Mouse (Mus musculus) c-Kit-negative CD71-positive TER-119-positive erythroid progenitor cells, embryonic 14.5 days (primary cell): ENCODE measurements around the gene Tedc1.
"Not testable (repeated sequence)": the region's sequence is repeated elsewhere in the genome, so short reads cannot be mapped to it uniquely, and the experiment has no call there.

Experiments
- DNase-seq: peaks from one replicate; pipeline ENCODE4 v3.0.0-alpha.2; 2013; ENCODE audit warnings: low read depth, low spot score

Gene Tedc1

DNA sequence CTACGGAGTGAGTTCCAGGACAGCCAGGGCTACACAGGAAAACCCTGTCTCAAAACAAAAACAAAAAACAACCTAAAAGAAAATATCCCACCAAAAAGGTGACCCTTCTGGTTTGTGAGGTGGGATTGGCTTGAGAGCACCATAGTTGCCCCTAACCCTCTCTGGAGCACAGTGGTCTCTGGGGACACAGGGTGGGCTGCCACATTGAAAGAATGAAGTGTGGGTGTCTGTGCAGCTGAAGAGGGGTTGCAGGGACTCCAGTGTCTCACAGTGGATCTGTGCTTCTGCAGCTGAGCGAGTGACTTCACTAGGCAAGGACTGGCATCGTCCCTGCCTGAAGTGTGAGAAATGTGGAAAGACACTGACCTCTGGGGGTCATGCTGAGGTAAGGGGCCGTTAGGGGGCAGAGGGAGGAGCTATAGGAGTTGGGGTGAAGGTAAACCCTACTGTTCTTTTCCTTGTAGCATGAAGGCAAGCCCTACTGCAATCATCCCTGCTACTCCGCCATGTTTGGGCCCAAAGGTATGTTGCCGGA lies 3.2 kb upstream of the Tedc1 start:
- DNase-seq = no peak

DNA sequence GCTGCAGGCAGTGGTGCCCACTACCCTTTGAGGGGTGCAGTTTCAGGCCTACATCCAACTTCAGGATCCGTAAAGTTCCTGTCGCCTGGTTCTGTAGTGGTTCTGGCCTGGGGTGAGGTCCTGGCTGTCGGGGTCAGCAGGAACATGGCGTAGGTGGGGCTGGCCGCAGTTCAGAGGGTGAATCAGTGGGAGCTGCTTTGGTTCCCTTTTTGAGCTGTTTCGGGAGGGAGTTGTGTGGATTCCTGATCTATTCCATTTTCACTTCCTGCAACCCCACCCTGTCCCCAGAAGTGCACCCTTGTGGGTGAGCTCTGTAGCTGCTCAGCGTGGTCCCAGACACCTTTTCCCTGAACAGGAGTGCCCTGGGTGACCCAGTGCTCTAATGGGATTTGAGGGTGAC lies 2.2 kb upstream of the Tedc1 start:
- DNase-seq = no peak

DNA sequence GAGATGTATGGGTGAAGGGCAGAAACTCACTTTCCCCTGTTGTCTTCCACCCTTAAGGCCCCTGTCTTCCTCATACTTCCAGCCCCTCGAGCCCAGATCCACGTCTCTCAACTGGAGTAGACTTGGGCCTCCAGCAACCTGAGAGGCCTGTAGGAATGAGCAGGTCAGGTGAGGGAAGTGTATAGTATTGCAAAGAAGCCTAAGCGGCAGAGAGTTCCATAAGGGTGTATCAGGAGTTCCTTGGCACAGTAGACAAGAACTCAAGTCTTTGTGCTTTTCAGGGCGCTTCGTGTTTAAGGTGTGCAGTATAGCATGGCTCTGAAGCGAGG lies 1.5 kb upstream of the Tedc1 start:
- no peak for DNase-seq

DNA sequence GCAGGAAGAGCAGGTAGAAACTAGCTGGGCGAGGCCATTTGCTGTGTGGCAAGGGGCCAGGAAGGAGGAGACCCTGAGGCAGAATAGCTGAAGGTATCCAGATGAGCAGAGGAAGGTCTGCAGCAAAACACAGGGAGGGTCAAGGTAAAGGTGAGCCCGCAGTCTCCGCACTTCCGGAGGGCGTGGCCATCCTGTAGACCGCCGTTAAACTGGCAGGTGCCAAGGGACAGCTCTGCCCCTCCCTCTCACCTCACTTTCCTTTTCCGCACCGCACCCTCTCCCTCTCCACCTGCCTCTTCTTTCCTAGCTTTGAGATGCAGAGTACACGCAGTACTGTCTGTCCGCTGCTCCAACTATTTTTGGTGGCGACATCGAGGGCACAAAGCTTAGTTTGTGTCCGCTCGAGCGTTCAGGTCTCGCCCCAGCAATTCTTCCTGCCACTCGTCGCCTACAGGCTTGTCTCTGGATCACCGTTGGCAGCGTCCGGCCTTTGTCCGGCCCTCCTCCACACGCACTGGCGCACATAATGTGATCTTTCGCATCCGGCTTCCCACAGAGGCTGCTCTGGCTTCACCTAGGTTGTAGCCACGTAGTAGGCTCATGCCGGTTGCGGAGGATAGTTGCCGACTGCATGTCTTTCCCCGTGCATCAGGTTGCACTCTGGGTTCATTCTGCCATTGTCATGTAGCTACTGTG lies 997 bp upstream of the Tedc1 start:
- DNase-seq = no peak

DNA sequence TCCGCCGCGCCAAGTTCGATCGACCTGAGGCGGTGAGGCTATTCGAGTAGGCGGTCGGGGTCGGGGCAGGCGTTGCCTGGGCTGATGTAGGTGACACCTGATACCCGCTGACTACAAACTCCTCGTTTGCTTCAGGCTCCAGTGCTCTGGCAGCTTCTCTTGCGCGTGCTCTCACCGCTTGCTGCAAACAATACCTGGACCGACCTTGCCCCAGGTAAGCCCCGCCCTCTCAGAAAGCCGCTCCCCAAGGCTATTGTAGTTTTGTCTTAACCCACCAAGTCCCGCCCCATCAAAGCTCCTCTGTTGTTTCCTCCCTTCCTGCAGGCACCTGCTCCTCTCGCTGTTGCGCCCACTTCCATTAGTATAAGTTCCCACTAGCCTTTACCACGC lies 314 bp downstream of the Tedc1 start:
- no peak for DNase-seq

DNA sequence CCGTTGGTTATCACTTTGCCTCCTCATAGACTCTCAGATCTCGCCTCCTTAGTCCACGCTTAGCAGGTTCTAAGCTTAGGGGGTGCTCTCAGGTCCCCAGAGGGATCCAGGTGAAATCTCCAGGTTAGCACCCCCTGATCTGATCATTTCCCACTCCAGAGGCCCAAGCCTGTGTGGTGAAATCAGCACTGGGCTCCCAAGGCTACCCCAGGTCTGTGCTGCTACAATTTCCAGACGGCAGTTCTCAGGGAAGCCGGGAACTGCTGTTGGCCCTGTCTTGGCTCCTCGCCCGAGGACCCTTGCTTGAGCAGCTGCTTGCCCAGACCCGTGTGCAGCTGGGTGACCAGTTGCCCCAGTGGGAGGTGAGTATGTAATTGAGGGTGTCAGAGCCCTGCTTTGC lies 781 bp downstream of the Tedc1 start:
- no peak for DNase-seq

DNA sequence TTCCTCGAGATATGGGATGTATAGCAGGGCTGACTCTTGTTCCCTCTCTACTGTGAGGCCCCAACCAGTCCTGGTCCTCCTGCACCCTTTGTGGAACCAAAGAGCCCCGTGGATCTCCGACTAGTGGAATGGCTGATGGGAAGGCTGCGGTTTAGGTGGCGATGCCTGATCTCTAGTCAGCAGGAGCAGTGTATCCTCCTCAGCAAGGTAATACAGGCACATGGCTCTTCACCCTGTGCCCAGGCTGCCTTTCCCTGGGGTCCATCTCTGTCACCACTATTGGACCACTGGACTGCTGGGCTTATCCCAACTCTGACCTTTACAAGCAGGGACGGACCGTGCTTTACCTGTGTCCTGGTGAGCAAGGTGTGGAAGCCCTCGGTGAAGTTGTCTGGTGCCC lies 1.3 kb downstream of the Tedc1 start:
- no peak for DNase-seq

DNA sequence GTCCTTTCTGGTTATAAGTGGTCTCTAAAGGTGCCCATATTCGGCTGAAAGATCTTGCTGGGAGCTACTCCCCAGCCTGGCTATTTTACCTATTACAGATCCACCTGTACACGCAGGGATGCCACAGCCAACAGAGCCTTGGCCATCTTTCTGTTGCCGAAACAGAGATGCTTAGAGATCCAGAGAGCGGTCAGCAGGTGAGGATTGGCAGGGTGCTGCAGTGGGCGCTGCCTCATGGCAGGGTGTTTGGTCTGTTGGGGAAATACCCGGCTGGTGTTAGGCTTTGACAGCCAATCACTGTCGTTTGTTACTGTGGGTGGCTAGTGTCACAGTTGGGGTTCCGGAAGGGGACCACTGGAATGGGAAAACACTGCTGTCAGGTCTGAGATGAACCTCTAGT lies 1.8 kb downstream of the Tedc1 start:
- no peak for DNase-seq

DNA sequence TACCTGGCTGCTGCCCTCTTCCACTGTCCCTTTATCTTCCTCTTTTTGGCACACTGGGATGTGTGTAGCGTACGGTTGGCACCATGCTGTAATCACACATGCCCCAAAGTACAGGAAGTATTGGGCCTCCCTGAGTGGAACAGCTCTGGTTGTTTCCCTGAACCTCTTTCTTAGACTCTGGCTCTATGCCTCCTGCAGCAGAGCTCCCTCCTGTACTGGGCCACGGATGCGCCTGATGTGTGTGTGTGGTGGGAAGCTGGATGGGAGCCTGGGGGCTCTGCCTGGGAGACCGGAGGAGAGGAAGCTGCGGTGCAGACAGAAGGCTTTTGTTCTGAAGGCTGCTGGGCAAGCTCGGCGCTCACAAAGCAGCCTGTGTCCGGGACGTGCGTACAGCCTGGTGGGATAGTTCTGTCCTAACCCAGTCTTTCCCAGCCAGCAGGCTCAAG lies 7.4 kb downstream of the Tedc1 start:
- DNase-seq = no peak

DNA sequence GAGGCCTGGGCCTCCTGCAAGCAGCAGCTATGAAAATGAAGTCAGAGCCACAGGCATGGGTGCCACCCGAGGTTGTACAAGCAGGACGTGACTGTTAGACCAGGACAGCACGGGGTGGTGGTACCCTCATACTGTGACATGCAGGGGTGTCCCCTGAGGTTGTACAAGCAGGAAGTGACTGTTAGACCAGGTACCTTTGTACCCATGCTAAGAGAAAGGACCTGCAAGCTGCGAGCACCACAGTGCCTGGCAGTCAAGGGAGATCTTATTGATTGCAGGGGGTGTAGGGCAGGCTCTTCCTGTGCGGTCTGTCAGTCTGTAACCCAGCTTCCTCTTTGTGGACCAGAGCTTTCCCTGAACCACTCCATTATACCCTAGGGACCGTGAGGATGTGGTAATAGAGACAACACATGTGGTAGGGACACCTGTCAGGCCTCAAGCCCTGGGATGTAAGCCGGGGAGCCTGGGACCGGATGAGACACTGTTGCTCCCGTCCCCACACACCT lies 11.9 kb downstream of the Tedc1 start:
- no peak for DNase-seq

DNA sequence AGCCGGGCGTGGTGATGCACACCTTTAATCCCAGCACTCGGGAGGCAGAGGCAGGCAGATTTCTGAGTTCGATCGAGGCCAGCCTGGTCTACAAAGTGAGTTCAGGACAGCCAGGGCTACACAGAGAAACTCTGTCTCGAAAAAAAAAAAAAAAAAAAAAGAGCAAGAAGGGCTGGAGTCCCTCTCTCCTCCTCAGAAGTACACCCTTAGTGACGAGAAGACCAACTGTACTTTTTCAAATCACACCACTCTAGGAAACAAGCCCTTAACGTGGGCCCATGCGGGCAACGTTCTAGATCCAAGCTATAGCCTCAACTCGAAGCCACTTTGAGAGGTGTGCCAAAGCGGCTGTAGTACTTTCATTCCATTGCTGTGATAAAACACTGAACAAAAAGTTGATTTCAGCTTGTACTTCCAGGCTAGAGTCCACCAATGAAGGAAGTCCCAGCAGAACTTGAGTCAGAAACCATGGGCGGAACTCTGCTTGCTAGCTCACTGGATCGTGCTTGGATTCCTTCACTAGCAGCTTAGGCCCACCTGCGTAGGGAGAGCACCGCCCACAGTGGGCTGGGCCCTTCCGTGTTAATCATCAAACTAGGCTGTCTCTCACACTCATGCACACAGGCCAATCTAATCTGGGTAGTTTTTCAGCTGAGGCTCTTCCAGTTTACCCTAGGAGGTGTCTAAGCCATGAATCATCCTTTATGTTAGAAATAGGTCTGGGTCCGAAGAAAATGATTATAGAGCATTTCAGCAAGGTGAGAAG lies 20.9 kb downstream of the Tedc1 start:
- DNase-seq = no peak

DNA sequence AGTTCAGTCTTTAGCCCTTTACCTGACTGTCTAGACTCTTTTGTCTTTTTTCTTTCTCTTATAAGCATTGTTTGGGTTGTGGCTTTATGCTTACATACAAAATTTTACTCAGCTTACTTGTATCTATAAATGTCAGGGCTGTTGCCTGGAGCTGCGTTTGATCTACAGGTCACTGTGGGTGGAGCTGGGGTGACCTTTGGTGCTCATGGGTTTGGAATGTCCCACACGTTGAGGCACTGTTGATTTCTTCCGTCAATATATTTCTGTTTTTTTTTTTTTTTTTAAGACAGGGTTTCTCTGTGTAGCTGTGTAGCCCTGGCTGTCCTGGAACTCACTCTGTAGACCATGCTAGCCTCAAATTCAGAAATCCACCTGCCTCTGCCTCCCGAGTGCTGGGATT lies 24.8 kb downstream of the Tedc1 start:
- DNase-seq = no peak

DNA sequence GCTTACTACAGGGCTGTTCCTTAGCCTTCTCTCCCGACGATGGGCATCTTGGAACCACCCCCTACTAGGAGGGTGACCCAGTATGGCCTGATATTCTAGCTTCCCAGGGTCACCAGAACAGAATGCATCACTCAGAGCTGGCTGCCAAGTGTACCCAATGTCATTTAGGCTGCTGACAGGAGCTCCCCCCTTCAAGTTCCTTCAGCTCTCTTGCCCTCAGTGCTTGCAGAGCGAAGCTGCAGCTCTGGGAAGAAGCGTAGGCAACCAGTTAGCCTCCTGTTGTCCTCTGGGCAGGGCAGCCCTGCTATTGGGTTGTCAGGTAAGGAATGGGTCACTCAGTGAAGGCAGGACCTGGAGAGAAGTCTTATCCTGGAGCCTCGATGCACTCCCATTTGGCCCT lies 28.7 kb downstream of the Tedc1 start:
- no peak for DNase-seq

DNA sequence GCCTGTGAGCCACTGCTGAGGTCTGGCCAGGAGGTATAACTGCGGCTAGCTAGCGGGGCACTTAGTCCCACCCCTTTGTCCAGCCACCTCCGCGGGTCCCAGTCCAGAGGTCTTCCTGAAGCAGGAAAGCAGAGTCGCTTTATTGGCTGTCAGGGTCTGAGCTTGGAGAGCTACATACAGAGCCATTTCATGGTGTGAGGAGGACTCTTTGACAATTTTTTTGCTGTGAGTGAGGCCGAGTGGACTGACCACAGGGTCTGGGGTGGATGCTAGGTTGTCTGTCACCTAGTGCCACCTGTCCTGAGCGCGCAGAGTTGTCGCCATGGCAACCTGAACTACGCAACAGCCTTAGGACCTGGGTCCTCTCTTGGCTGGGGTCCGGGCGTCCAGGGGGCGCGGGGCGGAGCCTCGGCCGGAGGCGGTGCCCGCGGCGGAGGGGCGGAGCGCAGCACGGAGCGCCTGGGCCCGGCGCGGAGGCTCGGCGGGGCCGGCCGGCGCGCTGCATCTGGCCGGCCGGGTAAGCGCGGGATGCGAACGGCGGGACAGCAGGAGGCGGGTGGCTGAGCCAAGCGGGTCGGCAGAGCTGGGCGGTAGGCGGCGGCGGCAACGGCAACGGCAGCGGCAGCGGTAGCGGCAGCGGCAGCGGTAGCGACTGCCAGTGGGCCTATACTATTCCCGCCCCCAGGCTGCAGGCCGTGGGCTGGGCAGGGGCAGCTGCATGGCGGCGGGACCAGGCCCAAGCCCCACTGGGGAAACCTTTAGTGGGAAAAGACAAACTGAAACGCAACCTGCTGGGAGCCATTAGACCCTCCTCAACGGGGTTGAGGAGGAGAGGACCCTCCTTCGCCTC lies 29.4 kb downstream of the Tedc1 start, which contains the start of gene Tmem121:
Tmem121 (plus strand) TSS at position 489 of the 850 bp plus-strand sequence.
- no peak for DNase-seq

DNA sequence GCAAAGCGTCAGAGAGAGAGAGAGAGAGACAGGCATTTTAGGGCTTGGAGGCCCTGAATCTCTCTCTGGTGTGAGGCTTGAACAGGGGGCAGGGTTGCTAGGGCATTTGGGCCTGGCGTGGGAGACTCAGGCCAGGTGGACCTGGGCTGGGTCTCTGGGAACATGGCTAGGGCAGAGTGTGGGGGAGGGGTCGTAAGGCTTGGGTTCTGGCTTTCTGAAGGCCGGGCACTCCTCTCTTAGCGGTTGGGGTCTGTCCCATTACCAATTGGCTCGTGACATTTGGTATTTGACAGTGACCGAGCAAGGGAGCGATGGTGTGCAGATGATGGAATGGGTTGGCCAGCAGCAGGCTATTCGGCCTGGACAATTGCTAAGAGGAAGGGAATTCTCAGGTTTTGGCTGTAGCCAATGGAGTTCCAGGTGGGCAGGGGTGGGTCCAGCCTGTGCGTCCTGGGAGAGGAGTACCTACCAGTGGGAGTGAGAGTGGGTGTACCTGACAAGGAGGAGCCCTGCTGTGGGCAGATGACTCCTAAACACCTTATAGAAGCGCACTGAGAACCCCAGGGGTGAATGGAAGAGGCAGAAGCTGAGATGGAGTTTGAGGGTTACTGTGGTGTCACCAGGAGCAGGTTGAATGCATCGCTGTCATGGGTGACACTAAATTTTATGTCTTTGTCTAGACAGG lies 30.2 kb downstream of the Tedc1 start:
- DNase-seq = no peak

DNA sequence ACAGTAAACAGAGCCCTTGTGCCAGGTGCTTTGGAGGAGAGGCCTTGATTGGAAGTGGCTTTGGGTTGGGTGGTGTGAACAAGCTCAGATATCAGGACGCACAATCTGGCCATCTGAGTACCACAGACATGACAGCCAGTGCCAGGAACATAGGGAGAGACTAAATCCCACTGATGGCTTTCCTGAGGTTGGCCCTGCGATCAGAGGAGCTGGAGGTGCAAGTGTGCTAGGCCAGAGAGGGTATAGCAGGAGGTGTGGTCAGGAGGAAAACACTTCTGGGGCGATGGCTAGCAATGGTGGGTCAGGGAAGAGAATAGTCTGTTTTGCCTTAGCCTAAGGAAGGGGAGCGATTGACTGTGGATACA lies 30.8 kb downstream of the Tedc1 start:
- DNase-seq = no peak

DNA sequence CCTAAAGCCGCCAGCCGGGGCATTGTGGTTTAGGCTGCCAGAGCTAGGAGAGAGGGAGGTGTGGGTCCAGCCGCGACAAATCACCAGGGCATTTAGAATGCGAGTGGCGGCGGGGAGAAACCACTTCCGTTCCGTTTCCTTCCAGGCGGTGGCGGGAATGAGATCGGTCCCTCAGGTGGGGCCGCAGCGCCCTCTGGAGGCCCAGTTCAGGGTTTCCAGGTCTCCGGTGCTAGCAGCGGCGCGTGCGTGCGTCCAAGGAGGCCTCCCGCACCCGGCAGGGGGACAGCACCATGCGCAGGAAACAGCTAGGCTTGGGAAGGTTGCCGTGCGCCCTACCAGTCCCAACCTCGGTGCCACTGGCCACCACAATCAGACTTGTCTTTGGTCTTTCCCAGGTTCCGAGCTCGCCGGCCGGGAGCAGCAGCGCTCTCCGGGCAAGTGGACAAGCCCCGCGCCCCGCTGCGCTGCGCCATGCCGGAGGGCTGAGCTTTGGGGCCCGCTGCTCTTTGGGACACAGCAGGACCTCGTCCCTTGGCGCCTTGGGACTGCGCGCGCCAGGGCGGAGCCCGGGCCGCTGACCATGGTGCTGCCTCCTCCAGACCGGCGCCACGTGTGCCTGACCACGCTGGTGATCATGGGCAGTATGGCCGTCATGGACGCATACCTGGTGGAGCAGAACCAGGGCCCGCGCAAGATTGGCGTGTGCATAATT lies 31.5 kb downstream of the Tedc1 start:
- DNase-seq = peak; percentile 6

DNA sequence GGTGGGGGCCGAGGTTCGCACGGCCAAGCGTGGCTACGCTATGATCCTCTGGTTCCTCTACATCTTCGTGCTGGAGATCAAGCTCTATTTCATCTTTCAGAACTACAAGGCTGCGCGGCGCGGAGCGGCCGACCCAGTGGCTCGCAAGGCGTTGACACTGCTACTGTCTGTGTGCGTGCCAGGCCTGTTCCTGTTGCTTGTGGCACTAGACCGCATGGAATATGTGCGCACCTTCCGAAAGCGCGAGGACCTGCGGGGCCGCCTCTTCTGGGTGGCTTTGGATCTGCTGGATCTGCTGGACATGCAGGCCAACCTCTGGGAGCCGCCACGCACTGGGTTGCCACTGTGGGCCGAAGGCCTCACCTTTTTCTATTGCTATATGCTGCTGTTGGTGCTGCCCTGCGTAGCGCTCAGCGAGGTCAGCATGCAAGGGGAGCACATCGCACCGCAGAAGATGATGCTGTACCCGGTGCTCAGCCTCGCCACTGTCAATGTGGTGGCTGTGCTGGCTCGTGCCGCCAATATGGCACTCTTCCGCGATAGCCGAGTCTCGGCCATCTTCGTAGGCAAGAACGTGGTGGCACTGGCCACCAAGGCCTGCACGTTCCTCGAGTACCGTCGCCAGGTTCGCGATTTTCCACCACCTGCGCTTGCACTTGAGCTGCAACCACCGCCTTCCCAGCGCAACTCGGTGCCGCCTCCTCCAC lies 32.3 kb downstream of the Tedc1 start:
- no peak for DNase-seq

DNA sequence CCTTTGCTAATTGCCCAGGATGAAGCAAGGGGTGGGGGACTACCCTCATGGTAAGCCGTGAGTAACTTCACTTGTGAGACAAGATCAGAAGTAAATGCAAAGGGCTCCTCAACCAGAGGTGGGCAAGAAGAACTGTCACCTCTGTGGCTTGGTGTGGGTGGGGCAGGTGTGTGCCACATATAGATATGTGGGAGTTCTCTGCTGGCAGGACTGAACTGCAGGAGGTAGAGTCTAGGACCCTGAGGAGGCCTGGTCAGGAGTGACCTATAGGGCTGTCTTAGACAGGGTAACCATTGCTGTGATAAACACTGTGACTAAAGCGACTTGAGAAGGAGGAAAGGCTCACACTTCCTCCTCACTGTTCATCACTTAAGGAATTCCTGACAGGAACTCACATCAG lies 37.2 kb downstream of the Tedc1 start:
- no peak for DNase-seq

DNA sequence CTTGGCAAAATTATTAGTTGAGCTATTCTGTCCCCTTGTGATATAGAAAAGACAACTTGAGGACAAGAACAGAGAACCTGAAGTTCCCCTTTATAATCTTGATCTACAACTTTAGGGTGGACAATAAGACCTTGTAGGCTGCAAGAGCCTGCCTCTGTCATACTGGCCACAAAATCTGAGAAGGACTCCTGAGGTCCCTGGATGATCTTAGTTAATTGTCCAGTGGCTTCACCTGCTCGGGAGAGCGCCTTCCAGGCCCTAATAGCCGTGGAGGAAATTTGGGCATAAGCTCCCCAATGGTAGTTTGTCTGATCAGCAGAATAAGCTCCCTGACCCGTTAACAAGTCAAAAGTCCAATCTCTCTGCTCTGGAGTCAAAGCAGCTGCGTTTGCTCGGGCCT lies 42.9 kb downstream of the Tedc1 start:
- not testable (repeated sequence) for DNase-seq
